Mouse (Mus musculus) liver (tissue): ENCODE data around the gene Dab2ip.

Experiments
- DNase-seq: peaks from one replicate; pipeline ENCODE4 v3.0.0-alpha.2; 2020; ENCODE audit warnings: mixed read lengths

The Dab2ip gene

GRCm38 (mm10) chr2:35557911-35558825 lies at the start of gene Dab2ip:
Gene Dab2ip, plus strand, starts transcription at chr2:35558266.
- DNase-seq = no peak

- DNase-seq = peak; percentile 8
Measured at GRCm38 (mm10) chr2:35508597-35509342, 49.3 kb upstream of the Dab2ip start.

- DNase-seq = peak; percentile 10
Measured at GRCm38 (mm10) chr2:35509343-35509667, 48.8 kb upstream of the Dab2ip start.

- DNase-seq = no peak
Measured at GRCm38 (mm10) chr2:35509888-35510287, 48.2 kb upstream of the Dab2ip start.

- DNase-seq = no peak
Measured at GRCm38 (mm10) chr2:35510920-35511319, 47.1 kb upstream of the Dab2ip start.

- no peak for DNase-seq
Measured at GRCm38 (mm10) chr2:35512226-35512625, 45.8 kb upstream of the Dab2ip start.

GRCm38 (mm10) chr2:35514051-35514892 lies 43.8 kb upstream of the Dab2ip start:
- peak; percentile 53 for DNase-seq

GRCm38 (mm10) chr2:35526612-35527242 lies 31.3 kb upstream of the Dab2ip start:
- DNase-seq = peak; percentile 12

- no peak for DNase-seq
Measured at GRCm38 (mm10) chr2:35529086-35529485, 29.0 kb upstream of the Dab2ip start.

- DNase-seq = no peak
Measured at GRCm38 (mm10) chr2:35529856-35530255, 28.2 kb upstream of the Dab2ip start.

GRCm38 (mm10) chr2:35530732-35531131 lies 27.3 kb upstream of the Dab2ip start:
- no peak for DNase-seq

GRCm38 (mm10) chr2:35533646-35534045 lies 24.4 kb upstream of the Dab2ip start:
- no peak for DNase-seq

- DNase-seq = peak; percentile 83
Measured at GRCm38 (mm10) chr2:35539276-35539972, 18.6 kb upstream of the Dab2ip start.

GRCm38 (mm10) chr2:35540798-35541197 lies 17.3 kb upstream of the Dab2ip start:
- DNase-seq = peak; percentile 41

GRCm38 (mm10) chr2:35544717-35545116 lies 13.3 kb upstream of the Dab2ip start:
- DNase-seq = peak; percentile 64

GRCm38 (mm10) chr2:35545125-35545590 lies 12.9 kb upstream of the Dab2ip start:
- DNase-seq = no peak

GRCm38 (mm10) chr2:35546462-35546861 lies 11.6 kb upstream of the Dab2ip start:
- no peak for DNase-seq

GRCm38 (mm10) chr2:35549191-35549590 lies 8.9 kb upstream of the Dab2ip start:
- no peak for DNase-seq

GRCm38 (mm10) chr2:35550097-35550496 lies 8.0 kb upstream of the Dab2ip start:
- no peak for DNase-seq

GRCm38 (mm10) chr2:35556918-35557486 lies 1.1 kb upstream of the Dab2ip start:
- DNase-seq = no peak

- DNase-seq = no peak
Measured at GRCm38 (mm10) chr2:35558826-35559550, 922 bp downstream of the Dab2ip start.
